Mouse (Mus musculus): Measurements from ENCODE around the gene Ccdc33.
A peak's percentile ranks its signal among the peaks of the same experiment; 100 is the strongest.

- TF ChIP-seq CTCF (IDR thresholded peaks at IDR 0.05; ENCODE audit: borderline replicate concordance, insufficient read depth, low read depth, low read length): 0 out of 2 replicates have a peak, but pooled peaks have one; percentile 5
- TF ChIP-seq POLR2A (IDR thresholded peaks at IDR 0.05; ENCODE audit: borderline replicate concordance, insufficient read depth, low read length): no peak
Measured at GRCm38 (mm10) chr9:58051937-58052336, 66.7 kb downstream of the Ccdc33 start.

Measured in cerebellum, adult 2 months (tissue).